Mouse (Mus musculus) CD4-positive, CD25-positive, alpha-beta regulatory T cell (primary cell): ENCODE data around the gene Tceanc2. TPM values are rescaled to one million over a fixed set of nuclear protein-coding genes. Genes with fewer than 3 reads are reported as not detected.

Experiments used
- polyA plus RNA-seq: library from polyadenylated mRNA; unstranded; fragments of 100-300 nt; shearing (Covaris generic); gene quantifications from one replicate; pipeline ENCODE4 v1.2.1, GENCODE M21; 2017

Tceanc2 gene
- 25.6 TPM for polyA plus RNA-seq

DNA sequence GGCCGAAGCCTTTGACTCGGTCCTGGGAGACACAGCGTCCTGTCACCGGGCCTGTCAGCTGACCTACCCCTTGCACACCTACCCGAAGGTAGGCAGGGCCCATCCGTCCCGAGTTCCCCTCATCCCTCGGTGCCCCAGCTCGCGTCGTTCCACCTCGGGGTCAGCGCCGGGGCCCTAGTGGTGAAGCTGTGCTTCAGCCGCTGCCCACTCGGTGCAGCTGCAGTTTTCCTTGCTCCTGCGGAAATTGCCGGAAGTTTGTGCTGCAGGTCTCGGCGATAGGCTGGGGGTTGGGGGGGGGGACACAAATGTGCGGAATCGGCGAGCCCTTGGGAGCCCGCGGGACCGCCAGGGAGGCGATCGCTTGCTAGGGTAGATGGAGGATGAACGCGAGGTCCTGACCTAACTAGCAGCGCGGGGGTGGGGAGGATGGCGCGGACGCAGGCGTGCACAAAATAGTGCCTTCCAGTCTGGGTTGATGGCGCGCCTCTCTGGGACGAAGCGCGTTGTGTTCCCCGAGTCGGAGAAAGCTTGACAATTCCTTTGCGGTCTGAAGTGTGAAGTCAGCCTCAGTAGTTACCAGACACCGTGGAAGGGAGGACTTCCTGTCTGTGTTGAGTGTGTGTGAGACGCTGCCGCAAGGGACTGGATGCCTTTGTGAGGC lies at the start of gene Tceanc2:
Gene Tceanc2 (minus strand): TSS at position 287 of the 661 bp plus-strand sequence.

DNA sequence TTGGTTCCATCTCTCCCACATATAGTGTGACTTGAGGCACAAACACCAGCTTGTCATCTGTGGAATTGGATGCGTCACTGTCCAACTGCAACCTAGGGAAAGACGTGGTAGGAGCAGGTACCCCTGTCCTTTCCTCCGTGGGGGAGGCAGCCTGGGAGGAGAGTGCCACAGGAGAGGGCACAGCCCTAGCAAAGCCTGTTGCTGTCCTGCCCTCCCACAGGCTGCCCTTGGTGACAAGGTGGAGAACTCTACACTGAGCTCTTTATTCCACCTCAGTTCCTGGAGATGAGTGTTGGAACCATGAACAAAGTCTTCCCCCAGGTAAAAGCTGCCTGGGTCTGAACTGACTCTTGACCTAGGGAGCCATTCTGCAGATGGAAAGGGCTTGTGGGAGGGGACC lies 30.0 kb upstream of the Tceanc2 start, which contains the start of gene Ldlrad1:
Gene Ldlrad1 (plus strand): TSS at position 301 of the 400 bp plus-strand sequence.

DNA sequence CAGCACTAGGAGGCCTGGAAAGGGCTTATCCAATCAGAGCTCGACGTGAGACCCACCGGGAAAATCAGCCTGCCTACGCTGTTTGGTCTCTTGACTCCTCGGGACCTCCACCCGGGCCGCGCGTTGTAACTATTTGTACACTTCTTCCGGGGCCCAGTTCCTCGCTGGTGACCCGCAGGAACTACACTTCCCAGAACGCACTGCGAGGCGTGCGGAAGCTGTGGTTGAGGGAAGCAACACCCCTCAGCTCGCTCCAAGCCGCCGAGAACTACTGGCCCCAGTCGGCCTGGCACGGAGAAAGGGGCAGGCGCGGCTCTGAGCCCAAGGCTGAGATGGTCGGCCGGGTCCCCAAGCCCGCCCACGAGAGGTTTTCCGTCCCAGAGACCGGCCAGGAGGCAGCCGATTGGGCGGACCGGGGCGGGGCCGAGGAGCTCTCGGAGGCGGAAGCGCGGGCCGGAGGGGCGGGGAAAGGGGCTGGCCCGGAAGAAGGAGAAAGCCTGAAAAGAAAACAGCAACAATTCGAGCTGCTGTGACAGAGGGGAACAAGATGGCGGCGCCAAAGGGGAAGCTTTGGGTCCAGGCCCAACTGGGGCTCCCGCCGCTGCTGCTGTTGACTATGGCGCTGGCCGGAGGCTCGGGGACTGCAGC lies 610 bp downstream of the Tceanc2 start, which contains the start of gene Tmem59:
Gene Tmem59 (plus strand): TSS at position 218 of the 648 bp plus-strand sequence.

DNA sequence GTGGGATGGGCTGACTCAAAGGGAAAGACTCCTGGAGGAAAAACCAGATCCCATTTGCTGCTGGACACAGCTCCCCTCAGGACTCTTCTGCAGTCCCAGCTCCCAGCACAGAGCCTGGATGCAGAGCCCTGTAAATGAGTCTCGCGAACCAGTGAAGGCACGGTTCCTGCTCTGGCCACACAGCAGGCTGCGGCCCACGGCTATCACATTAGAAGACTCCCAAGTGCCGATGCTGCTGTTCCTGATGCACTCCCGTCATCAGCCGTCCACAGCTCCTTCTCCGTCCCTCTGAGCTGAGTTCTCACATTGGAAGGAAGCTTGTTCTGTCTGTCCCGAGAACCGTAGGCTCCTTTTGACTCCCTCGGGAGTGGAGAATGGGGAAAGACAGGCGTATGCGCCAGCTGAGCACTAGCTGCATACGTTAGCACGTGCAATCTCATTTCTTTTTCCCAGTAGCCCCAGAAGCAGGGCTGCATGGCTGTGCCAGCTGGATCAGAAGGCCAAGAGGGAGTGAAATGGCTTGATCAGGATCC lies 82.0 kb downstream of the Tceanc2 start, which contains the start of gene Cdcp2:
Gene Cdcp2 (plus strand): TSS at position 51 of the 533 bp plus-strand sequence.

Other genes starting within 250 kb of the Tceanc2 start
- 68.2 TPM for gene Mrpl37, start 112.2 kb downstream of the Tceanc2 start, polyA plus RNA-seq
- gene Cyb5rl, start 112.1 kb downstream of the Tceanc2 start, polyA plus RNA-seq, result 9.3 TPM
- not detected for gene Cdcp2, start 82.2 kb downstream of the Tceanc2 start, polyA plus RNA-seq
- gene Tmem59, start 717 bp downstream of the Tceanc2 start, polyA plus RNA-seq, result 397 TPM
- 0.28 TPM for gene Ldlrad1, start 30.1 kb upstream of the Tceanc2 start, polyA plus RNA-seq
- gene Lrrc42, start 74.4 kb upstream of the Tceanc2 start, polyA plus RNA-seq, result 33.3 TPM
- gene Hspb11, start 74.5 kb upstream of the Tceanc2 start, polyA plus RNA-seq, result 23.1 TPM
- gene Dio1, start 128.1 kb upstream of the Tceanc2 start, polyA plus RNA-seq, result not detected
- 97.0 TPM for gene Yipf1, start 135.2 kb upstream of the Tceanc2 start, polyA plus RNA-seq
- 8.9 TPM for gene Ndc1, start 188.7 kb upstream of the Tceanc2 start, polyA plus RNA-seq